Mouse (Mus musculus) CH12.LX (cell line): ENCODE measurements around the gene Cap2. TPM values are rescaled to one million over a fixed set of nuclear protein-coding genes. Genes with fewer than 3 reads are reported as not detected.

Source experiments
- DNase-seq: peaks from one replicate; pipeline ENCODE4 v3.0.0-alpha.2; 2013; ENCODE audit errors: extremely low read depth
- H3K27ac ChIP-seq: 2 replicates; pipeline ENCODE4 v1.5.1; 2012; ENCODE audit warnings: low read depth, mild to moderate bottlenecking, control low read depth, moderate library complexity; ENCODE audit not compliant: insufficient read depth
- H3K27me3 ChIP-seq: replicated peaks from 2 replicates; pipeline ENCODE3; 2012; ENCODE audit warnings: inconsistent platforms
- H3K36me3 ChIP-seq, 2 experiments: replicated peaks in 1 of 2; 2 replicates each; pipeline versions ENCODE3 to v1.6.1; 2012; ENCODE audit warnings: inconsistent platforms in 1 of 2, low read length in 1 of 2, mild to moderate bottlenecking in 1 of 2, mixed read lengths in 1 of 2, moderate library complexity in 1 of 2; ENCODE audit not compliant: control insufficient read depth in 1 of 2, insufficient read depth in 1 of 2
- H3K4me1 ChIP-seq, 2 experiments: 2 replicates each; pipeline ENCODE4 v1.6.1; 2012; ENCODE audit warnings: inconsistent platforms in 1 of 2, moderate library complexity in 1 of 2; ENCODE audit not compliant: insufficient read depth in 2 of 2, control insufficient read depth in 1 of 2
- H3K4me2 ChIP-seq: 2 replicates; pipeline ENCODE4 v1.6.1; 2012; ENCODE audit warnings: low read depth, mild to moderate bottlenecking, control low read depth; ENCODE audit not compliant: poor library complexity, insufficient read depth, severe bottlenecking
- H3K4me3 ChIP-seq, 3 experiments: fragments of 150-350 bp in 1 of 3; sonication (generic) in 1 of 3; replicated peaks in 1 of 3; 2 replicates each; pipeline versions ENCODE3 to v1.5.1; 2011 to 2012; ENCODE audit warnings: low read depth in 2 of 3, low read length in 2 of 3, mild to moderate bottlenecking in 2 of 3, moderate library complexity in 2 of 3, control low read depth in 1 of 3, improper control_type of control experiment in 1 of 3, inconsistent platforms in 1 of 3, mixed read lengths in 1 of 3; ENCODE audit not compliant: poor library complexity in 1 of 3
- H3K79me2 ChIP-seq: replicated peaks from 2 replicates; pipeline ENCODE4 v1.6.1; 2012; ENCODE audit warnings: mild to moderate bottlenecking, moderate library complexity; ENCODE audit not compliant: control insufficient read depth, poor library complexity, insufficient read depth, severe bottlenecking; ENCODE audit errors: extremely low read depth
- H3K9ac ChIP-seq: 2 replicates; pipeline ENCODE4 v1.6.1; 2012; ENCODE audit warnings: low read depth, mild to moderate bottlenecking, control low read depth, moderate library complexity; ENCODE audit not compliant: insufficient read depth
- H3K9me3 ChIP-seq: replicated peaks from 2 replicates; pipeline ENCODE3; 2012; ENCODE audit warnings: low read length, inconsistent platforms, mixed read lengths
- BHLHE40 ChIP-seq: IDR thresholded peaks from 2 replicates; pipeline ENCODE4 v1.6.1; 2011; ENCODE audit warnings: mild to moderate bottlenecking, low read depth, low read length, improper control_type of control experiment
- CHD1 ChIP-seq: IDR thresholded peaks from 2 replicates; pipeline ENCODE4 v1.6.1; 2012; ENCODE audit warnings: low read depth, low read length, improper control_type of control experiment, inconsistent platforms
- CTCF ChIP-seq, 2 experiments: IDR thresholded peaks in 1 of 2; conservative IDR thresholded peaks in 1 of 2; 2 replicates each; pipeline ENCODE4 v1.5.1; 2011 to 2012; ENCODE audit warnings: low read depth in 2 of 2, low read length in 2 of 2, improper control_type of control experiment in 1 of 2, inconsistent platforms in 1 of 2, mild to moderate bottlenecking in 1 of 2, moderate library complexity in 1 of 2
- ETS1 ChIP-seq: conservative IDR thresholded peaks from 2 replicates; pipeline ENCODE4 v1.6.1; 2012; ENCODE audit warnings: low read depth, mild to moderate bottlenecking, inconsistent platforms, low read length, improper control_type of control experiment, moderate library complexity
- GABPA ChIP-seq: IDR thresholded peaks from 2 replicates; pipeline ENCODE4 v1.6.1; 2012; ENCODE audit warnings: low read depth, low read length, improper control_type of control experiment, inconsistent platforms; ENCODE audit not compliant: insufficient replicate concordance
- HCFC1 ChIP-seq: IDR thresholded peaks from 2 replicates; pipeline ENCODE4 v1.6.1; 2012; ENCODE audit warnings: low read depth, mild to moderate bottlenecking, inconsistent platforms, low read length, improper control_type of control experiment
- JUND ChIP-seq: conservative IDR thresholded peaks from 2 replicates; pipeline ENCODE4 v1.6.1; 2011; ENCODE audit warnings: low read depth, low read length, improper control_type of control experiment
- MAFK ChIP-seq: IDR thresholded peaks from 2 replicates; pipeline ENCODE4 v1.6.1; 2011; ENCODE audit warnings: low read length, improper control_type of control experiment; ENCODE audit not compliant: insufficient replicate concordance
- MEF2A ChIP-seq: IDR thresholded peaks from 2 replicates; pipeline ENCODE4 v1.6.1; 2014; ENCODE audit warnings: low read depth, mild to moderate bottlenecking, inconsistent platforms, low read length, improper control_type of control experiment, borderline replicate concordance
- MXI1 ChIP-seq: IDR thresholded peaks from 2 replicates; pipeline ENCODE4 v1.6.1; 2011; ENCODE audit warnings: mild to moderate bottlenecking, low read depth, low read length, improper control_type of control experiment
- MYC ChIP-seq: IDR thresholded peaks from 2 replicates; pipeline ENCODE4 v1.6.1; 2011; ENCODE audit warnings: low read depth, mild to moderate bottlenecking, improper control_type of control experiment, low read length
- NELFE ChIP-seq: IDR thresholded peaks from 2 replicates; pipeline ENCODE4 v1.6.1; 2011; ENCODE audit warnings: low read depth, low read length, improper control_type of control experiment
- POLR2A ChIP-seq: IDR thresholded peaks from 2 replicates; pipeline ENCODE4 v1.6.1; 2011; ENCODE audit warnings: low read depth, mild to moderate bottlenecking, improper control_type of control experiment, low read length
- RCOR1 ChIP-seq: conservative IDR thresholded peaks from 2 replicates; pipeline ENCODE4 v1.6.1; 2012; ENCODE audit warnings: low read depth, mild to moderate bottlenecking, inconsistent platforms, low read length, improper control_type of control experiment
- SIN3A ChIP-seq: IDR thresholded peaks from 2 replicates; pipeline ENCODE4 v1.6.1; 2012; ENCODE audit warnings: low read length, improper control_type of control experiment, inconsistent platforms
- SMC3 ChIP-seq: IDR thresholded peaks from 2 replicates; pipeline ENCODE4 v1.6.1; 2011; ENCODE audit warnings: low read depth, low read length, improper control_type of control experiment
- TCF12 ChIP-seq: IDR thresholded peaks from 2 replicates; pipeline ENCODE4 v1.6.1; 2014; ENCODE audit warnings: low read depth, mild to moderate bottlenecking, inconsistent platforms, low read length, improper control_type of control experiment
- UBTF ChIP-seq: IDR thresholded peaks from 2 replicates; pipeline ENCODE4 v1.6.1; 2012; ENCODE audit warnings: low read depth, mild to moderate bottlenecking, inconsistent platforms, low read length, improper control_type of control experiment, moderate library complexity
- ZKSCAN1 ChIP-seq: IDR thresholded peaks from 2 replicates; pipeline ENCODE4 v1.6.1; 2012; ENCODE audit warnings: low read depth, inconsistent platforms, low read length, improper control_type of control experiment, borderline replicate concordance
- ZNF384 ChIP-seq: IDR thresholded peaks from 2 replicates; pipeline ENCODE4 v1.6.1; 2012; ENCODE audit warnings: low read depth, low read length, improper control_type of control experiment, inconsistent platforms
- dilution Hi-C: fragments of 300-500 bp; cut with MboI; formaldehyde crosslinking; loops from 2 replicates; pipeline ENCODE4 v1.14.3; 2020; ENCODE audit warnings: low sequenced_read_pairs; ENCODE audit not compliant: extremely low pct_unique_long_range_greater_than_20kb, extremely low pct_ligation_motif_present
- in situ Hi-C: fragments of 300-500 bp; cut with MboI; formaldehyde crosslinking; loops from 3 replicates; pipeline ENCODE4 v1.14.3; 2019; ENCODE audit warnings: low sequenced_read_pairs, low pct_ligation_motif_present, low pct_unique_long_range_greater_than_20kb, mixed read lengths
- polyA plus RNA-seq: library from polyadenylated mRNA; unstranded; fragments of >175 nt; gene quantifications from 2 replicates; pipeline ENCODE4 v1.2.1, GENCODE M21; 2012; ENCODE audit warnings: low read depth; ENCODE audit not compliant: insufficient read length
- total RNA-seq, 2 experiments: library from RNA; depleted of rRNA; stranded (reverse); fragments of 300-350 nt in 1 of 2; fragments of >200 nt in 1 of 2; gene quantifications; 2 replicates each; pipeline ENCODE4 v1.2.3; 2012 to 2014

The Cap2 gene
- total and polyA plus RNA-seq, 3 experiments: 0.04 to 0.11 TPM; not detected in 1

DNA sequence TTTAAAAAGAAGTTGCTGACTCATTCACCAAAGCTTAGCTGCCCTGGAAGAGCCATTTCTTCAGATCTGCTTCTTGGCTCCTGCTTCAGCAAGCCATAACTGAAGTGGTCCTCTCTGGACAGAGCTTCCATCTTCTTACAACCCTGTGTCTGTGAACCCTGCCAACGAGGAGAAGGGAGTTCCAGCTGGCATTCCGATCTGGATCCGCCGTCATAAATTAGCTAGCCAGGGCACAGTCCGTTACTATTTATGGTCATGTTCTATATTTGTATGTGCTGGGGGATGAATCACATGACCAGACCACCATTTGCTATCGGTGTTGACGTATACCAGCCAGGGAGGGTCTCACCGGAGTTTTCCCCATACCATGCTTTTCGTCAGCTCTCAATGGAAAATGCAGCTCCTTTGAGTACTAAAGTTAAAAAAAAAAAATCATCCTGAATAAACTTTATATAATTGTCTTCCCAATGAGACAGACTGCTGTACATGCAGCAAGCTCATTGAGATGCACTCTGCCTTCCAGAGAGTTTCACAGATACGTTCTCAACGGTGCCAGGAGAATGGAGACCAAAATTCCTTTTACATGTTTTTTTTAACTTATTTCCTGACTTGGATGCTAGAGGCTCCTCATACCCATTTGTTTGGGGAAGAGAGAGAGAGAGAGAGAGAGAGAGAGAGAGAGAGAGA, 70.5 kb downstream of the Cap2 start:
- Histone ChIP-seq H3K36me3 (no peaks in the 10 kb centered on the region), H3K9ac (no peak overlapping the region), H3K9me3 (no peaks in the 10 kb centered on the region), H3K79me2 (no peaks in the 10 kb centered on the region), H3K27me3 (no peaks in the 10 kb centered on the region), H3K4me3 (no peak overlapping the region), H3K27ac (no peak overlapping the region), H3K4me1 (no peaks in the 10 kb centered on the region), H3K4me2 (no peak overlapping the region)
- TF ChIP-seq ZNF384 (no peak), RCOR1 (no peak), MYC (no peak), ZKSCAN1 (no peak), UBTF (no peak), JUND (no peak), HCFC1 (no peak), POLR2A (no peak), SIN3A (no peak), MAFK (no peak), ETS1 (no peak), GABPA (no peak), MEF2A (no peak), MXI1 (no peak), TCF12 (no peak), NELFE (no peak)
- dilution Hi-C loops (no loop called here), in situ Hi-C loops (no loop called here)
- no peak for DNase-seq

DNA sequence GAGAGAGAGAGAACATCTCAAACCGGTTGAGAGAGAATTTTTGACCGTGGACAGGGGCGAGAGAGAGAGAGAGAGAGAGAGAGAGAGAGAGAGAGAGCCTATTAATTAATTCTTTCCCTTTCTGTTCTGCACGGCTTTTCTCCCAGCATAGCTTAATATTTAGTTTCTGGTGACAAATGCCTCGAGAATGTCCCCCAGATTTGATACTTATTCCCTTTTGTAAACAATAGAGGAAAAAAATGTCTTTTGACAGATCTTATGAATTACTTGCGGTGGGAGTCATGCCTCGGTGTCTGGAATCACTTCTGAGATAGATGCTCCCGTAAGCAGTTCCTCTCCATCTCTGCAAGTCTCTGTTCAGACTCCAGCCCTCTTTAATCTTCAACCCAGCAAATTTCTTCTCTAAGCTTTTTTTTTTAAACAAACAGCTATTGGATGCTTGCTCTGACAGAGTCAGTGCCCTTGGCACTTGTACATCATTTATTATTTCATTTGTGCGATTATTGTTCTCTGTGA, 71.1 kb downstream of the Cap2 start:
- dilution Hi-C loops: no loop called here

More for the DNA sequence above, 71.1 kb downstream of the Cap2 start:
- TF ChIP-seq SIN3A: no peak
- TF ChIP-seq NELFE: no peak
- no peak for TF ChIP-seq RCOR1
- TF ChIP-seq BHLHE40: no peak
- TF ChIP-seq ZKSCAN1: no peak
- no peak for TF ChIP-seq CTCF (conservative IDR thresholded peaks at IDR 0.05 in 1 of 2, IDR thresholded peaks at IDR 0.05 in 1 of 2; ENCODE audit: low read depth in 2 of 2, low read length in 2 of 2)
- no peak for TF ChIP-seq GABPA
- no peak for TF ChIP-seq SMC3
- no peak for TF ChIP-seq TCF12
- no peak for TF ChIP-seq POLR2A
- no peak for TF ChIP-seq JUND
- TF ChIP-seq CHD1: no peak
- Histone ChIP-seq H3K4me1 (no peaks in the 10 kb centered on the region), H3K27me3 (no peaks in the 10 kb centered on the region), H3K27ac (no peak overlapping the region), H3K4me2 (no peak overlapping the region), H3K36me3 (no peaks in the 10 kb centered on the region), H3K9ac (no peak overlapping the region), H3K9me3 (no peaks in the 10 kb centered on the region), H3K4me3 (no peak overlapping the region), H3K79me2 (no peaks in the 10 kb centered on the region)
- in situ Hi-C loops: no loop called here
- no peak for DNase-seq
